Mouse (Mus musculus) midbrain, embryonic 12.5 days (tissue): Measurements from ENCODE around the gene Efl1. TPM values are rescaled to one million over a fixed set of nuclear protein-coding genes. Genes with fewer than 3 reads are reported as not detected.

ENCODE experiments used
- ATAC-seq: fragments of 200-750 bp; cut with Nextera tagmentation; 2 replicates; pipeline ENCODE4 v1.8.0; 2017; ENCODE audit warnings: low read depth, moderate TSS enrichment, moderate library complexity; ENCODE audit not compliant: low FRiP score
- H3K27ac ChIP-seq: fragments of 300-500 bp; sonication (generic); replicated peaks from 2 replicates; pipeline ENCODE4 v1.5.1; 2016; ENCODE audit warnings: mild to moderate bottlenecking
- H3K27me3 ChIP-seq: fragments of 300-500 bp; sonication (generic); 2 replicates; pipeline ENCODE4 v1.6.1; 2016; ENCODE audit warnings: mild to moderate bottlenecking
- H3K36me3 ChIP-seq: fragments of 300-500 bp; sonication (generic); 2 replicates; pipeline ENCODE4 v1.6.1; 2016
- H3K4me1 ChIP-seq: fragments of 300-500 bp; sonication (generic); 2 replicates; pipeline ENCODE4 v1.6.1; 2016
- H3K4me2 ChIP-seq: fragments of 300-500 bp; sonication (generic); replicated peaks from 2 replicates; pipeline ENCODE4 v1.6.1; 2016; ENCODE audit warnings: mild to moderate bottlenecking, moderate library complexity
- H3K4me3 ChIP-seq: fragments of 300-500 bp; sonication (generic); 2 replicates; pipeline ENCODE4 v1.5.1; 2016; ENCODE audit warnings: mild to moderate bottlenecking
- H3K9ac ChIP-seq: fragments of 300-500 bp; sonication (generic); replicated peaks from 2 replicates; pipeline ENCODE4 v1.6.1; 2016; ENCODE audit warnings: mild to moderate bottlenecking, moderate library complexity
- H3K9me3 ChIP-seq: fragments of 300-500 bp; sonication (generic); 2 replicates; pipeline ENCODE4 v1.6.1; 2016; ENCODE audit warnings: mild to moderate bottlenecking
- WGBS: fragments of 180-500 bp; shearing (Covaris S2); methylation state at CpG from one replicate; pipeline ENCODE4 v1.1.7; 2016; 5-methylcytosine and 5-hydroxymethylcytosine counted together
- polyA plus RNA-seq: library from polyadenylated mRNA; unstranded; fragments of >200 nt; fragmentation: Nextera tagmentation; extraction: Ambion mirVana; gene quantifications from 2 replicates; pipeline ENCODE4 v1.2.1, GENCODE M21; 2016

Gene Efl1
- 19.1 and 21.0 TPM in 2 replicates for polyA plus RNA-seq

DNA sequence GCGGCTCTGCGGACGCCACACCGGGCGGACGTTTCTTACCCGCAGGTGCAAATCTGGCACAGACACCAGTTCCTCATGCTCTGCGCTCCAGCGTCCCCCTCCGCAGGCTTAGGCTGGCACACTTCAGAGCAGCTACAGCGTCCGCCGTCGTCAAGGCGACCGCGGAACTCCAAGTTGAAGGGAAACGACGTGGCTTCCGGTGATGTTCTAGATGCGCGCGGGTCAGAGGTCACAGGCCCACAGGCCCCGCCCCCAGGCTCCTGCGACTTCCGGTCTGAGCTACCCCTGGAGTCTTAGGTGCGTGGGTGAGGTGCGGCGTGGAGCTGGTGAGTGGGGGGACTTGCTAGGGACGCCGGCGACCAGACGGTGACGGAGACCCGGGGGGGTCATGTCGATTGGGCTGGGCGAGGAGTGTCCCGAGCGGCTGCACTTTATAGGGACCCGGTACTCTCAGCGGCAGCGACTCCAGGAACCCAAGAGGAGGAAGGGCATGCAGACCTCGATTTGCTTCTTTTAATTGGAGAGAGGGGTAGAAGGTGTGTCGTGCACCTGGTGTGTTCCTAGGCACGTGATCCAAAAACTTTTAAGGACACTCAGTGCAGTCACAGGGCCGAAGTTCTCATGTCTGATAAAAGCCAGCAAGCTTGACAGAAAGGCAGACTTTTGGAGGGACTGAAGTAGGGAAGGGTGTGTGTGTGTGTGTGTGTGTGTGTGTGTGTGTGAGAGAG is at the start of gene Efl1, which contains the start of gene Saxo2:
Gene Efl1, plus strand, starts transcription at position 262 of the 728 bp plus-strand sequence.
Gene Saxo2, minus strand, starts transcription at position 176 of the 728 bp plus-strand sequence.
- Histone ChIP-seq H3K9me3 (no peaks in the 10 kb centered on the region), H3K36me3 (0 out of 2 replicates have a peak, but pooled peaks cover 7% of the 10 kb centered on the region), H3K9ac (peak within 1 kb of the TSS; percentile 72), H3K27ac (no peak within 1 kb of the TSS), H3K4me1 (peaks cover 13% of the 10 kb centered on the region), H3K27me3 (no peaks in the 10 kb centered on the region), H3K4me2 (peak within 1 kb of the TSS; percentile 77), H3K4me3 (peak within 1 kb of the TSS; percentile 68)
- ATAC-seq, result peak; percentile 99
- WGBS, result 1% methylated on average over 45 of the region's 46 CpGs

DNA sequence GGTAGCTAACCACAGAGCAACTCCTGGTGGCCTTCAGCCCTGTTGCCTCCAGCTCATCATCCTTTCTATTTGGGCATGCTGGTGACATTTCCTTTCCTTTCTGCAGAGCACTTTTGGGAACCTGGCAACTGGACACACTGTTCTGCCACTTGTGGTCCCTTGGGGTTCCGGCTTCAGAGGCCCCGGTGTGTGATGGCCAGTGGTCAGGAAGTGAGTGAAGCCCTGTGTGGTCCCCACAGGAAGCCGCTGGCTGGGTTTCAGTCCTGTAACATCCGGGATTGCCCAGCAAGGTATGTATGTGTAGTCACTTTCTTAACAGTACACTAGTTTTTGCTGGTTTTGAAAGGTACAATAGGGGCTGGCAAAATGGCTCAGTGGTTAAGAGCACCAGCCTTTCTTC is 46.4 kb upstream of the Efl1 start:
- no peak overlapping the region for H3K4me2 ChIP-seq
- WGBS, result 83% methylated on average over 4 of the region's 4 CpGs
- no peak overlapping the region for H3K4me3 ChIP-seq

GRCm38 (mm10) chr7:82605425-82605824 is 43.0 kb upstream of the Efl1 start:
- H3K9ac ChIP-seq, result no peak overlapping the region
- H3K9me3 ChIP-seq, result no peaks in the 10 kb centered on the region
- H3K36me3 ChIP-seq, result no peaks in the 10 kb centered on the region
- no peak overlapping the region for H3K4me3 ChIP-seq
- H3K4me2 ChIP-seq, result no peak overlapping the region
- WGBS, result 87% methylated on average over 6 of the region's 6 CpGs
- H3K4me1 ChIP-seq, result no peaks in the 10 kb centered on the region
- H3K27ac ChIP-seq, result no peak overlapping the region
- no peak for ATAC-seq
- H3K27me3 ChIP-seq, result no peaks in the 10 kb centered on the region

More for the DNA sequence above, 46.4 kb upstream of the Efl1 start:
- no peaks in the 10 kb centered on the region for H3K27me3 ChIP-seq
- H3K9me3 ChIP-seq, result no peaks in the 10 kb centered on the region
- ATAC-seq, result no peak
- H3K27ac ChIP-seq, result no peak overlapping the region
- no peaks in the 10 kb centered on the region for H3K4me1 ChIP-seq
- no peak overlapping the region for H3K9ac ChIP-seq
- H3K36me3 ChIP-seq, result no peaks in the 10 kb centered on the region

DNA sequence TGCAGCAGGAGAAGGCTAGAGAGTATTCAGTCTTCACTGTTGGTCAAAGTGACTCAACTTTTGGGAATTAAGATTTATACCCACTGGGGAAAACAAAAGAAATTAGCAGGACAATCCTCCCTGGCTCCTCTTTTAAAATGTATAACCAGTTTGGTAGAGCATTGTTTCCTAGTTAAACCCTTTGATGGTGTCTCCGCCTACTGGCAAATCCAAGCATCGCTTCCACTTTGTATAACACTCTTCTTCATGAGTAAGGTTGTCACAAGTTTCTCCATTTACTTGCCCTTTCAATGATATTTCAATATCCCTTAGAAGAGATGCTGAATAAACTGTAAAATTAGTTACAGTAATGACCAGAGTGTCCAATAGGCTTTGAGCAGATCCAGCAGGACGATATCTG is 38.8 kb upstream of the Efl1 start:
- ATAC-seq, result no peak
- Histone ChIP-seq H3K4me1 (no peaks in the 10 kb centered on the region), H3K27me3 (no peaks in the 10 kb centered on the region), H3K4me2 (no peak overlapping the region), H3K9ac (no peak overlapping the region), H3K36me3 (no peaks in the 10 kb centered on the region), H3K4me3 (no peak overlapping the region), H3K9me3 (no peaks in the 10 kb centered on the region), H3K27ac (no peak overlapping the region)
- 64% methylated on average over 3 of the region's 3 CpGs for WGBS

GRCm38 (mm10) chr7:82625342-82625741 is 23.1 kb upstream of the Efl1 start:
- no peak for ATAC-seq
- no peaks in the 10 kb centered on the region for H3K36me3 ChIP-seq

GRCm38 (mm10) chr7:82647183-82647582 is 1.2 kb upstream of the Efl1 start:
- Histone ChIP-seq H3K4me3 (no peak overlapping the region), H3K4me1 (peaks cover 13% of the 10 kb centered on the region), H3K9ac (no peak overlapping the region), H3K9me3 (no peaks in the 10 kb centered on the region), H3K36me3 (0 out of 2 replicates have a peak, but pooled peaks cover 3% of the 10 kb centered on the region), H3K27ac (no peak overlapping the region), H3K27me3 (no peaks in the 10 kb centered on the region), H3K4me2 (no peak overlapping the region)
- no peak for ATAC-seq
- 86% methylated on average over 3 of the region's 3 CpGs for WGBS

More at GRCm38 (mm10) chr7:82625342-82625741, 23.1 kb upstream of the Efl1 start:
- H3K9ac ChIP-seq, result no peak overlapping the region
- no peak overlapping the region for H3K4me2 ChIP-seq
- H3K4me3 ChIP-seq, result no peak overlapping the region
- H3K4me1 ChIP-seq, result no peaks in the 10 kb centered on the region
- no peak overlapping the region for H3K27ac ChIP-seq
- 18% methylated on average over 7 of the region's 7 CpGs for WGBS
- H3K27me3 ChIP-seq, result no peaks in the 10 kb centered on the region
- H3K9me3 ChIP-seq, result no peaks in the 10 kb centered on the region

DNA sequence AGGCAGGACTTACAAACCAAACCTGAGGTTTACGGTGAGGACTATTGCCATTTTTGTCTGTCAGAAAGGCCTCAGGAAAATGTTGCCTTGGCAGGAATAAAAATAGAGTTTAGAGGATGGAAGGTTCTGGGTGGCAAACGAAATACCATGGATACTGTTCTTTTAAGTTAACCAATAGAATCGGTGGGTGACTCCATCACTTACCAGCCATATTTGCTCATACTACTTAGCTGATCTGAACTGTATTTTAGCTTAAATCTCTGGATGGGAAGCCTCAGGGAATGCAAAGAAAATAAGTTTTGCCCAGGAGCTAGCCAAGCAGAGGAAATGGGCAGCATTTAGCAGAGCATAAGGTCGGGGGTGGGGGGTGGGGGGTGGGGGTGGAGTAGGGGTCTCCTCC is 505 bp upstream of the Efl1 start:
- Histone ChIP-seq H3K4me3 (peak overlapping the region; percentile 68), H3K36me3 (0 out of 2 replicates have a peak, but pooled peaks cover 7% of the 10 kb centered on the region), H3K9me3 (no peaks in the 10 kb centered on the region), H3K27me3 (no peaks in the 10 kb centered on the region), H3K4me2 (peak overlapping the region; percentile 77), H3K4me1 (peaks cover 13% of the 10 kb centered on the region), H3K9ac (peak overlapping the region; percentile 72), H3K27ac (no peak overlapping the region)
- 39% methylated on average over 4 of the region's 4 CpGs for WGBS
- no peak for ATAC-seq

GRCm38 (mm10) chr7:82649081-82649445 is 649 bp downstream of the Efl1 start:
- H3K9me3 ChIP-seq, result no peaks in the 10 kb centered on the region
- peak overlapping the region; percentile 68 for H3K4me3 ChIP-seq
- H3K27ac ChIP-seq, result no peak overlapping the region
- ATAC-seq, result no peak; the same call in 1 of the 2 replicates
- H3K4me1 ChIP-seq, result peaks cover 13% of the 10 kb centered on the region
- H3K9ac ChIP-seq, result peak overlapping the region; percentile 72
- WGBS, result 17% methylated on average over 6 of the region's 6 CpGs
- H3K27me3 ChIP-seq, result no peaks in the 10 kb centered on the region
- 0 out of 2 replicates have a peak, but pooled peaks cover 7% of the 10 kb centered on the region for H3K36me3 ChIP-seq
- H3K4me2 ChIP-seq, result peak overlapping the region; percentile 77

DNA sequence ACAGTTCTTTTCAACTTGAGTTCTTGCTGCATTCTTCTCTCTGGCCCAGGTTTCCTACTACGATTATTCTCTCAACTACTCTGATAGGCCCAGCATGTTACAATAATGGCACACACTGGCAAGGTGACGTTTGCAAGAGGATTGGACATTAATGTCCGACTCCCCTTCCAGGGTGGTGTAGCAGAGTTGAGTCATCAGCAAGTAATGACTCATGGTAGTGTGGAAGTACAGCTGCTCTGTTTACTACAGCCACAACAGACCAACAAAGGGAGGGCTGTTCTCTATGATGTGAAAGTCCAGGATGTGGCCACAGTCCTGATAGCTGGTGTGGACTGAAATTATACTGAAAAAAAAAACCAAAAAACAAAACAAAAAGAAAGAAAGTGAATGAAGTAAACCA is 16.2 kb downstream of the Efl1 start:
- Histone ChIP-seq H3K4me1 (no peaks in the 10 kb centered on the region), H3K4me2 (no peak overlapping the region), H3K9ac (no peak overlapping the region), H3K27me3 (no peaks in the 10 kb centered on the region), H3K27ac (no peak overlapping the region), H3K9me3 (no peaks in the 10 kb centered on the region), H3K36me3 (peaks cover 40% of the 10 kb centered on the region), H3K4me3 (no peak overlapping the region)
- no peak for ATAC-seq
- 90% methylated on average over 3 of the region's 3 CpGs for WGBS

GRCm38 (mm10) chr7:82676001-82676400 is 27.6 kb downstream of the Efl1 start:
- Histone ChIP-seq H3K27ac (no peak overlapping the region), H3K4me3 (no peak overlapping the region), H3K9me3 (no peaks in the 10 kb centered on the region), H3K9ac (no peak overlapping the region), H3K4me2 (no peak overlapping the region), H3K27me3 (no peaks in the 10 kb centered on the region), H3K36me3 (peaks cover 32% of the 10 kb centered on the region), H3K4me1 (no peaks in the 10 kb centered on the region)
- no peak for ATAC-seq
- 91% methylated on average over 5 of the region's 5 CpGs for WGBS

DNA sequence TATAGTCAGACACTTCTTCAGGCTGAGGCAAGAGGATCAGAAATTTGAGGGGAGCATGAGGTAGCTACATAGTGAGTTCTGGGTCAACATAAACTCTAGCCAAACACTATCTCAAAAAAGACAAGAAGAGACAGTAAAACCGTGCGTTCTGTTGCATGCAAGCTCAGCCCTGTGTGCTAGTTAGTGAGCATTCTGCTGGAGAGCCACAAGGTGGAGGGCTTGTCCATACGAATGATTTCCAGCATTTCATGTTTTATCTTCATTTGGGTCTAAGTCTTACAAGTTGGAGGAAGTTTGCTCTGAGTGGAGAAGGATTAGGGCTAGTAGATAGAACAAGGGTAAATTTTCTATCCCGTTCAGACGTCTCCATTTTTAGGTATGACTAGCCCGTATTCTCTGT is 28.4 kb downstream of the Efl1 start:
- H3K4me2 ChIP-seq, result no peak overlapping the region
- ATAC-seq, result no peak
- 90% methylated on average over 6 of the region's 6 CpGs for WGBS
- no peak overlapping the region for H3K4me3 ChIP-seq
- no peaks in the 10 kb centered on the region for H3K27me3 ChIP-seq
- no peaks in the 10 kb centered on the region for H3K9me3 ChIP-seq
- H3K4me1 ChIP-seq, result no peaks in the 10 kb centered on the region
- no peak overlapping the region for H3K27ac ChIP-seq
- H3K9ac ChIP-seq, result no peak overlapping the region
- H3K36me3 ChIP-seq, result peaks cover 30% of the 10 kb centered on the region

- Histone ChIP-seq H3K9me3 (no peaks in the 10 kb centered on the region), H3K27ac (no peak overlapping the region), H3K4me3 (no peak overlapping the region), H3K27me3 (no peaks in the 10 kb centered on the region), H3K36me3 (peaks cover 28% of the 10 kb centered on the region), H3K4me2 (no peak overlapping the region), H3K4me1 (no peaks in the 10 kb centered on the region), H3K9ac (no peak overlapping the region)
- no peak for ATAC-seq
- 97% methylated on average over 5 of the region's 5 CpGs for WGBS
Observed at GRCm38 (mm10) chr7:82679901-82680300, 31.5 kb downstream of the Efl1 start.
